Mouse (Mus musculus) ES-Bruce4 (cell line): ENCODE data around the gene Ccdc24. TPM values are rescaled to one million over a fixed set of nuclear protein-coding genes. Genes with fewer than 3 reads are reported as not detected.

Experiments used
- H3K27ac ChIP-seq: 2 replicates; pipeline ENCODE4 v1.5.1; 2012; ENCODE audit warnings: low read length, inconsistent platforms; ENCODE audit not compliant: insufficient read depth
- H3K27me3 ChIP-seq: 2 replicates; pipeline ENCODE4 v1.6.1; 2012; ENCODE audit warnings: mild to moderate bottlenecking, low read length, inconsistent platforms; ENCODE audit not compliant: control insufficient read depth, poor library complexity, insufficient read depth, severe bottlenecking
- H3K36me3 ChIP-seq: 2 replicates; pipeline ENCODE4 v1.6.1; 2012; ENCODE audit warnings: inconsistent platforms, mild to moderate bottlenecking, low read length, moderate library complexity; ENCODE audit not compliant: control insufficient read depth, poor library complexity, insufficient read depth, severe bottlenecking
- H3K4me1 ChIP-seq: one replicate; pipeline ENCODE4 v1.8.1; 2011; ENCODE audit warnings: low read length; ENCODE audit not compliant: control insufficient read depth, insufficient read depth
- H3K4me3 ChIP-seq: 2 replicates; pipeline ENCODE4 v1.5.1; 2011; ENCODE audit warnings: low read depth, mild to moderate bottlenecking, low read length
- H3K9ac ChIP-seq: 2 replicates; pipeline ENCODE4 v1.6.1; 2012; ENCODE audit warnings: low read depth, mild to moderate bottlenecking, inconsistent platforms; ENCODE audit not compliant: poor library complexity, severe bottlenecking
- H3K9me3 ChIP-seq: replicated peaks from 2 replicates; pipeline ENCODE4 v1.6.1; 2012; ENCODE audit warnings: mild to moderate bottlenecking, low read length, inconsistent platforms; ENCODE audit not compliant: control insufficient read depth, poor library complexity, insufficient read depth, severe bottlenecking
- CTCF ChIP-seq: IDR thresholded peaks from one replicate; pipeline ENCODE4 v1.8.1; 2011; ENCODE audit warnings: low read depth, low read length
- EP300 ChIP-seq: IDR thresholded peaks from 2 replicates; pipeline ENCODE4 v1.6.1; 2011; ENCODE audit warnings: low read depth, low read length; ENCODE audit not compliant: insufficient read depth
- POLR2A ChIP-seq: IDR thresholded peaks from one replicate; pipeline ENCODE4 v1.8.1; 2011; ENCODE audit warnings: low read length; ENCODE audit not compliant: insufficient read depth
- polyA plus RNA-seq: library from polyadenylated mRNA; stranded (reverse); fragments of >200 nt; gene quantifications from 2 replicates; pipeline ENCODE4 v1.2.4, GENCODE M21; 2011; ENCODE audit warnings: low read depth; ENCODE audit not compliant: missing spikeins, insufficient read depth, insufficient read length

Ccdc24 gene
- polyA plus RNA-seq, 1 experiment, result 3.8 TPM

GRCm38 (mm10) chr4:117837271-117837670 lies 35.1 kb downstream of the Ccdc24 start:
- Histone ChIP-seq H3K9ac (no peak overlapping the region), H3K36me3 (no peaks in the 10 kb centered on the region), H3K4me1 (no peaks in the 10 kb centered on the region), H3K4me3 (no peak overlapping the region), H3K27me3 (no peaks in the 10 kb centered on the region), H3K9me3 (no peaks in the 10 kb centered on the region), H3K27ac (no peak overlapping the region)
- no peak for TF ChIP-seq CTCF
- TF ChIP-seq EP300, result no peak
- no peak for TF ChIP-seq POLR2A

GRCm38 (mm10) chr4:117836204-117836767 lies 36.1 kb downstream of the Ccdc24 start:
- TF ChIP-seq EP300, result 0 out of 2 replicates have a peak, but pooled peaks have one; percentile 34
- TF ChIP-seq POLR2A, result no peak
- peak overlapping the region; percentile 89 for H3K4me3 ChIP-seq

DNA sequence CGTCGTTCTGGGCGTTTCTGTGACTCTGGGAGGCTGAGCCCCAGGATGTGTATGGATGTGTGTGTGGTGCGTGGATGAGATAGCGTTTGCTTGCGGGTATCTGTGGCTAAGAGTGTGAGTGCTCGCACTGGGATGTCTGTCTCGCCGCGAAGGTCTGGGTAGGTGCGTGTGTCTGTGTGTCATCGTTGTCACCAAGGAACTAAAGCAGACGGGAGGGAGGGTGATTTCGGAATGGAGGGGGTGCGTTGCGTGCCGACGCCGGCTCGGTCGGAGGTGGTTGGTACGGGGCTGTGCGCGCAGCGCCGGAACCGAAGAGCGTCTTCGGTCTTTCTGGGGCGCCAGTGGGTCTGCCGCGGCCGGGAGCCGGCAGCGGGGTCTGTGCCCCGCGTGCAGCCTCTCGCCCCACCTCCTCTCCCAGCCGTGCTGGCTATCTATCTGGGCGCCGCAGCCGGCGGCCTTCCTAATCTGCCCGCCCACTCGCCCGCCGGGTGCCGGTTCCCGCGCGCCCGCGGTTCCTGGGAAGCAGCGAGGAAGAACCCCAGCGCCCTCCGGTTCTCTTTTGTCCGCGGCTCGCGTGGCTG lies 36.7 kb downstream of the Ccdc24 start:
- TF ChIP-seq EP300 (no peak), CTCF (no peak), POLR2A (no peak)
- H3K9me3 ChIP-seq, result no peaks in the 10 kb centered on the region
- H3K27ac ChIP-seq, result peak overlapping the region; percentile 32; the same call in 1 of the 2 replicates
- peak overlapping the region; percentile 89 for H3K4me3 ChIP-seq
- H3K27me3 ChIP-seq, result no peaks in the 10 kb centered on the region
- H3K4me1 ChIP-seq, result no peaks in the 10 kb centered on the region
- H3K9ac ChIP-seq, result peak overlapping the region; percentile 69
- no peaks in the 10 kb centered on the region for H3K36me3 ChIP-seq

More at GRCm38 (mm10) chr4:117836204-117836767, 36.1 kb downstream of the Ccdc24 start:
- Histone ChIP-seq H3K4me1 (no peaks in the 10 kb centered on the region), H3K9me3 (no peaks in the 10 kb centered on the region), H3K9ac (peak overlapping the region; percentile 69), H3K27me3 (no peaks in the 10 kb centered on the region), H3K27ac (no peak overlapping the region), H3K36me3 (no peaks in the 10 kb centered on the region)

- Histone ChIP-seq H3K9me3 (no peaks in the 10 kb centered on the region), H3K4me1 (no peaks in the 10 kb centered on the region), H3K36me3 (no peaks in the 10 kb centered on the region), H3K9ac (peak overlapping the region; percentile 69), H3K27me3 (no peaks in the 10 kb centered on the region), H3K27ac (peak overlapping the region; percentile 32; the same call in 1 of the 2 replicates), H3K4me3 (peak overlapping the region; percentile 89)
- TF ChIP-seq CTCF (no peak), POLR2A (no peak), EP300 (no peak)
These were observed 37.4 kb downstream of the Ccdc24 start for GRCm38 (mm10) chr4:117834845-117835530.

DNA sequence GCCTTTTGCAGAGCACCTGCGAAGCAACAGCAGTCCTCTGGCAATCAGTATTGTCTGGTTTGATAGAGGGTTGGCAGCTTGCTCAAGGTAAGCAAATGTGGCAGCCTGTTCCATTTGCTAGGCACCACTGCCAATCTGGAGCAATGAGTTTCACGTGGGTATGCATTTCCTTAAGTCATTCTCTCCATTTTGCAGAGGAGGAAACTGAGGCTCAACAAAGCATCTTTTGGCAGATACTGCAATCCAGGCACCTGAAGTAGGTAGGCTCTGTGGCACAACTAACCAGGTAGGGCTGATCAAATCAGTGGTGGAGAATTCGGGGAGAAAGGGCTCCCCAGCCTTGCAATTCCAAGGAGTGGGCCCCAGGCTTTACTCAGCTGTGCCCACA lies 37.9 kb downstream of the Ccdc24 start, which contains the start of gene Slc6a9:
Slc6a9 (plus strand) TSS at position 50 of the 388 bp plus-strand sequence.
- H3K4me1 ChIP-seq, result no peaks in the 10 kb centered on the region
- TF ChIP-seq EP300 (no peak), POLR2A (no peak), CTCF (no peak)
- no peaks in the 10 kb centered on the region for H3K27me3 ChIP-seq
- H3K36me3 ChIP-seq, result no peaks in the 10 kb centered on the region
- no peaks in the 10 kb centered on the region for H3K9me3 ChIP-seq
- H3K9ac ChIP-seq, result peak within 1 kb of the TSS; percentile 69
- peak within 1 kb of the TSS; percentile 89 for H3K4me3 ChIP-seq
- peak within 1 kb of the TSS; percentile 32; the same call in 1 of the 2 replicates for H3K27ac ChIP-seq
